Mouse (Mus musculus) forebrain, embryonic 13.5 days (tissue): Measurements from ENCODE around the gene Foxg1. TPM values are rescaled to one million over a fixed set of nuclear protein-coding genes. Genes with fewer than 3 reads are reported as not detected.

Experiments
- ATAC-seq: fragments of 200-750 bp; cut with Nextera tagmentation; 2 replicates; pipeline ENCODE4 v1.8.0; 2017
- H3K27ac ChIP-seq: fragments of 300-500 bp; sonication (generic); 2 replicates; pipeline ENCODE4 v1.5.1; 2015; ENCODE audit warnings: inconsistent platforms, mild to moderate bottlenecking, moderate library complexity
- H3K27me3 ChIP-seq: fragments of 300-500 bp; sonication (generic); 2 replicates; pipeline ENCODE4 v1.6.1; 2015; ENCODE audit warnings: mild to moderate bottlenecking, inconsistent platforms
- H3K36me3 ChIP-seq: fragments of 300-500 bp; sonication (generic); 2 replicates; pipeline ENCODE4 v1.6.1; 2015; ENCODE audit warnings: mild to moderate bottlenecking, inconsistent platforms; ENCODE audit not compliant: poor library complexity, severe bottlenecking
- H3K4me1 ChIP-seq: fragments of 300-500 bp; sonication (generic); 2 replicates; pipeline ENCODE4 v1.6.1; 2015; ENCODE audit warnings: inconsistent platforms
- H3K4me2 ChIP-seq: fragments of 300-500 bp; sonication (generic); 2 replicates; pipeline ENCODE4 v1.6.1; 2015; ENCODE audit warnings: inconsistent platforms, mild to moderate bottlenecking, moderate library complexity
- H3K4me3 ChIP-seq: fragments of 300-500 bp; sonication (generic); 2 replicates; pipeline ENCODE4 v1.5.1; 2015; ENCODE audit warnings: mild to moderate bottlenecking, inconsistent platforms
- H3K9ac ChIP-seq: fragments of 300-500 bp; sonication (generic); 2 replicates; pipeline ENCODE4 v1.6.1; 2015; ENCODE audit warnings: mild to moderate bottlenecking, inconsistent platforms
- H3K9me3 ChIP-seq: fragments of 300-500 bp; sonication (generic); replicated peaks from 2 replicates; pipeline ENCODE4 v1.6.1; 2016; ENCODE audit warnings: inconsistent platforms
- WGBS: fragments of 180-500 bp; shearing (Covaris S2); methylation state at CpG from one replicate; pipeline ENCODE4 v1.1.7; 2015; 5-methylcytosine and 5-hydroxymethylcytosine counted together
- polyA plus RNA-seq: library from polyadenylated mRNA; unstranded; fragments of >200 nt; fragmentation: Nextera tagmentation; extraction: Ambion mirVana; gene quantifications from 2 replicates; pipeline ENCODE4 v1.2.1, GENCODE M21; 2015

Gene Foxg1
- polyA plus RNA-seq, 1 experiment from 2014 or later = 98.6 TPM

- H3K4me3 ChIP-seq = peak overlapping the region; percentile 66
- peak overlapping the region; percentile 92 for H3K9ac ChIP-seq
- no peaks in the 10 kb centered on the region for H3K27me3 ChIP-seq
- peak overlapping the region; percentile 56 for H3K4me2 ChIP-seq
- ATAC-seq = no peak
- H3K27ac ChIP-seq = peak overlapping the region; percentile 88
- 2% methylated on average over 2 of the region's 2 CpGs for WGBS
- no peaks in the 10 kb centered on the region for H3K4me1 ChIP-seq
- no peaks in the 10 kb centered on the region for H3K9me3 ChIP-seq
- peaks cover 23% of the 10 kb centered on the region for H3K36me3 ChIP-seq
These were observed 5.6 kb downstream of the Foxg1 start for GRCm38 (mm10) chr12:49387856-49388598.

GRCm38 (mm10) chr12:49389666-49390065 lies 7.2 kb downstream of the Foxg1 start:
- no peaks in the 10 kb centered on the region; the same call in 1 of the 2 replicates for H3K27me3 ChIP-seq
- WGBS = 3% methylated on average over 5 of the region's 5 CpGs
- peaks cover 23% of the 10 kb centered on the region for H3K36me3 ChIP-seq
- H3K9me3 ChIP-seq = no peaks in the 10 kb centered on the region
- peak overlapping the region; percentile 99 for H3K27ac ChIP-seq
- peak overlapping the region; percentile 69 for H3K4me2 ChIP-seq
- peak overlapping the region; percentile 78 for H3K4me3 ChIP-seq
- ATAC-seq = no peak
- H3K9ac ChIP-seq = peak overlapping the region; percentile 100
- H3K4me1 ChIP-seq = no peaks in the 10 kb centered on the region

- peak overlapping the region; percentile 100 for H3K9ac ChIP-seq
- peak overlapping the region; percentile 78 for H3K4me3 ChIP-seq
- H3K27me3 ChIP-seq = no peaks in the 10 kb centered on the region; the same call in 1 of the 2 replicates
- peak overlapping the region; percentile 69 for H3K4me2 ChIP-seq
- 0% methylated on average over 13 of the region's 13 CpGs for whole genome bisulfite sequencing
- H3K9me3 ChIP-seq = no peaks in the 10 kb centered on the region
- H3K4me1 ChIP-seq = no peaks in the 10 kb centered on the region
- H3K36me3 ChIP-seq = peaks cover 19% of the 10 kb centered on the region
- peak overlapping the region; percentile 99 for H3K27ac ChIP-seq
- ATAC-seq = peak; percentile 30
These were observed 7.8 kb downstream of the Foxg1 start for GRCm38 (mm10) chr12:49390257-49390656.

- Histone ChIP-seq H3K9ac (peak overlapping the region; percentile 100), H3K4me3 (peak overlapping the region; percentile 78), H3K36me3 (peaks cover 12% of the 10 kb centered on the region), H3K4me2 (peak overlapping the region; percentile 69), H3K27ac (peak overlapping the region; percentile 99), H3K27me3 (no peaks in the 10 kb centered on the region; the same call in 1 of the 2 replicates), H3K9me3 (no peaks in the 10 kb centered on the region), H3K4me1 (no peaks in the 10 kb centered on the region)
- ATAC-seq = peak; percentile 40
- under 1% methylated on average over 9 of the region's 9 CpGs for WGBS
These were observed 8.5 kb downstream of the Foxg1 start for GRCm38 (mm10) chr12:49390926-49391304.

- ATAC-seq = peak; percentile 79
- H3K4me2 ChIP-seq = peak overlapping the region; percentile 69
- H3K27ac ChIP-seq = peak overlapping the region; percentile 99
- H3K9ac ChIP-seq = peak overlapping the region; percentile 100
- under 1% methylated on average over 42 of the region's 42 CpGs for WGBS
- peaks cover 12% of the 10 kb centered on the region for H3K36me3 ChIP-seq
- H3K9me3 ChIP-seq = no peaks in the 10 kb centered on the region
- no peaks in the 10 kb centered on the region; the same call in 1 of the 2 replicates for H3K27me3 ChIP-seq
- H3K4me3 ChIP-seq = peak overlapping the region; percentile 78
- H3K4me1 ChIP-seq = no peaks in the 10 kb centered on the region
These were observed 9.0 kb downstream of the Foxg1 start for GRCm38 (mm10) chr12:49391305-49392040.

- Histone ChIP-seq H3K4me2 (peak overlapping the region; percentile 69), H3K4me3 (peak overlapping the region; percentile 78), H3K27me3 (no peaks in the 10 kb centered on the region; the same call in 1 of the 2 replicates), H3K36me3 (peaks cover 12% of the 10 kb centered on the region), H3K4me1 (peaks cover 4% of the 10 kb centered on the region; the same call in 1 of the 2 replicates), H3K9ac (peak overlapping the region; percentile 100), H3K27ac (peak overlapping the region; percentile 99), H3K9me3 (no peaks in the 10 kb centered on the region)
- under 1% methylated on average over 10 of the region's 10 CpGs for WGBS
- ATAC-seq = no peak
These were observed 9.6 kb downstream of the Foxg1 start for GRCm38 (mm10) chr12:49392041-49392390.

GRCm38 (mm10) chr12:49392876-49393275 lies 10.4 kb downstream of the Foxg1 start:
- Histone ChIP-seq H3K4me1 (peaks cover 10% of the 10 kb centered on the region), H3K9me3 (no peaks in the 10 kb centered on the region), H3K27ac (peak overlapping the region; percentile 99), H3K36me3 (peaks cover 17% of the 10 kb centered on the region), H3K4me3 (peak overlapping the region; percentile 78), H3K27me3 (no peaks in the 10 kb centered on the region; the same call in 1 of the 2 replicates), H3K4me2 (peak overlapping the region; percentile 69), H3K9ac (peak overlapping the region; percentile 100)
- ATAC-seq = no peak
- 2% methylated on average over 5 of the region's 5 CpGs for WGBS

- no peaks in the 10 kb centered on the region for H3K9me3 ChIP-seq
These were observed 11.2 kb downstream of the Foxg1 start for GRCm38 (mm10) chr12:49393639-49394038.

GRCm38 (mm10) chr12:49394181-49394580 lies 11.7 kb downstream of the Foxg1 start:
- H3K4me2 ChIP-seq = peak overlapping the region; percentile 69
- H3K27ac ChIP-seq = peak overlapping the region; percentile 95
- peak overlapping the region; percentile 46 for H3K4me3 ChIP-seq
- no peaks in the 10 kb centered on the region; the same call in 1 of the 2 replicates for H3K27me3 ChIP-seq
- H3K9me3 ChIP-seq = no peaks in the 10 kb centered on the region
- peak overlapping the region; percentile 84 for H3K9ac ChIP-seq
- no peak for ATAC-seq
- 5% methylated on average over 1 of the region's 1 CpGs for WGBS
- peaks cover 17% of the 10 kb centered on the region for H3K36me3 ChIP-seq
- peaks cover 13% of the 10 kb centered on the region for H3K4me1 ChIP-seq

More at GRCm38 (mm10) chr12:49393639-49394038, 11.2 kb downstream of the Foxg1 start:
- Histone ChIP-seq H3K27ac (peak overlapping the region; percentile 92), H3K27me3 (no peaks in the 10 kb centered on the region; the same call in 1 of the 2 replicates), H3K9ac (peak overlapping the region; percentile 84), H3K36me3 (peaks cover 17% of the 10 kb centered on the region), H3K4me1 (peaks cover 11% of the 10 kb centered on the region), H3K4me2 (peak overlapping the region; percentile 61), H3K4me3 (peak overlapping the region; percentile 46)
- no peak for ATAC-seq
- 2% methylated on average over 3 of the region's 3 CpGs for WGBS

- ATAC-seq = peak; percentile 48
- 1% methylated on average over 17 of the region's 17 CpGs for WGBS
- Histone ChIP-seq H3K4me1 (peaks cover 16% of the 10 kb centered on the region), H3K36me3 (peaks cover 17% of the 10 kb centered on the region), H3K27me3 (no peaks in the 10 kb centered on the region; the same call in 1 of the 2 replicates), H3K4me3 (peak overlapping the region; percentile 46), H3K9me3 (no peaks in the 10 kb centered on the region), H3K9ac (peak overlapping the region; percentile 84), H3K4me2 (peak overlapping the region; percentile 69), H3K27ac (peak overlapping the region; percentile 95)
These were observed 12.4 kb downstream of the Foxg1 start for GRCm38 (mm10) chr12:49394836-49395235.

- Histone ChIP-seq H3K4me2 (peak overlapping the region; percentile 50), H3K9ac (peak overlapping the region; percentile 64), H3K4me3 (peak overlapping the region; percentile 26), H3K9me3 (no peaks in the 10 kb centered on the region), H3K27me3 (no peaks in the 10 kb centered on the region; the same call in 1 of the 2 replicates), H3K4me1 (peaks cover 25% of the 10 kb centered on the region), H3K27ac (peak overlapping the region; percentile 59; the same call in 1 of the 2 replicates), H3K36me3 (peaks cover 15% of the 10 kb centered on the region)
- ATAC-seq = no peak
- WGBS = 6% methylated on average over 2 of the region's 2 CpGs
These were observed 13.5 kb downstream of the Foxg1 start for GRCm38 (mm10) chr12:49395969-49396368.

GRCm38 (mm10) chr12:49396776-49397175 lies 14.3 kb downstream of the Foxg1 start:
- no peak for ATAC-seq
- Histone ChIP-seq H3K9ac (peak overlapping the region; percentile 76), H3K27me3 (no peaks in the 10 kb centered on the region; the same call in 1 of the 2 replicates), H3K36me3 (peaks cover 7% of the 10 kb centered on the region), H3K4me2 (peak overlapping the region; percentile 59), H3K9me3 (no peaks in the 10 kb centered on the region), H3K4me3 (peak overlapping the region; percentile 31), H3K4me1 (peaks cover 25% of the 10 kb centered on the region), H3K27ac (peak overlapping the region; percentile 79)
- WGBS = 32% methylated on average over 1 of the region's 1 CpGs
